Mouse (Mus musculus): ENCODE measurements around the gene Zswim3. TPM values are rescaled to one million over a fixed set of nuclear protein-coding genes. Genes with fewer than 3 reads are reported as not detected.

The Zswim3 gene
- total and polyA plus RNA-seq, 2 experiments, result 0.82 to 0.83 TPM

DNA sequence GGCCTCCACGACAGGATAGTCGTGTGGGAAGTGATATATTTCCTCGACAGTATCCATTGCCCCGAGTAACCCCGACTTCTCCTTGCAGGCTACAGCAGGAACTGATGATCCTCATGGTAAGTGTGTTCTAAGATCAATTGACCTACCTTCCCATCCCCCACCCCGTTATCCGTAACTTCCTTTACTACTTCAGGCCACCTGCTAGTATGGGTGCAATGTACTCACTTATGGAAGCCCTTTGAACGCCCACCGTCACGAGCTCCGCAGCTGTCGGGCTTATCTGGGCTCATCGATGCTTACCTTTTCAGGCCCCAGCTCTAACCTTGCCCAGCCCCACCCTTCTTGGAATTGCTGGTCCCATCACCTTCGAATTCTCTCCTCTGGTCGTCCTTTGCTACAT lies 34.6 kb upstream of the Zswim3 start:
- Histone ChIP-seq H3K4me3 (ENCODE audit: insufficient read depth, low read depth, low read length) (peak overlapping the region; percentile 63; the same call in 1 of the 2 replicates), H3K9ac (ENCODE audit: low read depth, low read length) (no peak overlapping the region), H3K79me2 (ENCODE audit: control insufficient read depth, insufficient read depth, low read length) (no peaks in the 10 kb centered on the region), H3K27ac (replicated peaks; ENCODE audit: insufficient read depth, low read depth, low read length) (no peak overlapping the region), H3K27me3 (ENCODE audit: control insufficient read depth, insufficient read depth, low read length) (no peaks in the 10 kb centered on the region), H3K4me1 (ENCODE audit: control insufficient read depth, insufficient read depth, low read length) (no peaks in the 10 kb centered on the region), H3K36me3 (ENCODE audit: control insufficient read depth, insufficient read depth, low read length) (peaks cover 3% of the 10 kb centered on the region; the same call in 1 of the 2 replicates)
- TF ChIP-seq CTCF (IDR thresholded peaks at IDR 0.05; ENCODE audit: low read depth, low read length) (no peak), POLR2A (IDR thresholded peaks at IDR 0.05; ENCODE audit: extremely low read depth, insufficient read depth, low read length) (no peak)
- DNase-seq (ENCODE audit: extremely low read depth, low read depth, low spot score), result no peak
- 2% methylated on average over 15 of the region's 15 CpGs for WGBS

GRCm38 (mm10) chr2:164771123-164771522 lies 33.8 kb upstream of the Zswim3 start:
- no peak for DNase-seq (ENCODE audit: extremely low read depth, low read depth, low spot score)
- TF ChIP-seq CTCF (IDR thresholded peaks at IDR 0.05; ENCODE audit: low read depth, low read length), result no peak
- TF ChIP-seq POLR2A (IDR thresholded peaks at IDR 0.05; ENCODE audit: extremely low read depth, insufficient read depth, low read length), result no peak
- no peaks in the 10 kb centered on the region for H3K4me1 ChIP-seq (ENCODE audit: control insufficient read depth, insufficient read depth, low read length)
- no peaks in the 10 kb centered on the region for H3K79me2 ChIP-seq (ENCODE audit: control insufficient read depth, insufficient read depth, low read length)
- no peak overlapping the region for H3K27ac ChIP-seq (replicated peaks; ENCODE audit: insufficient read depth, low read depth, low read length)
- 77% methylated on average over 8 of the region's 8 CpGs for WGBS
- H3K4me3 ChIP-seq (ENCODE audit: insufficient read depth, low read depth, low read length), result no peak overlapping the region
- H3K9ac ChIP-seq (ENCODE audit: low read depth, low read length), result no peak overlapping the region
- H3K36me3 ChIP-seq (ENCODE audit: control insufficient read depth, insufficient read depth, low read length), result no peaks in the 10 kb centered on the region
- H3K27me3 ChIP-seq (ENCODE audit: control insufficient read depth, insufficient read depth, low read length), result no peaks in the 10 kb centered on the region

DNA sequence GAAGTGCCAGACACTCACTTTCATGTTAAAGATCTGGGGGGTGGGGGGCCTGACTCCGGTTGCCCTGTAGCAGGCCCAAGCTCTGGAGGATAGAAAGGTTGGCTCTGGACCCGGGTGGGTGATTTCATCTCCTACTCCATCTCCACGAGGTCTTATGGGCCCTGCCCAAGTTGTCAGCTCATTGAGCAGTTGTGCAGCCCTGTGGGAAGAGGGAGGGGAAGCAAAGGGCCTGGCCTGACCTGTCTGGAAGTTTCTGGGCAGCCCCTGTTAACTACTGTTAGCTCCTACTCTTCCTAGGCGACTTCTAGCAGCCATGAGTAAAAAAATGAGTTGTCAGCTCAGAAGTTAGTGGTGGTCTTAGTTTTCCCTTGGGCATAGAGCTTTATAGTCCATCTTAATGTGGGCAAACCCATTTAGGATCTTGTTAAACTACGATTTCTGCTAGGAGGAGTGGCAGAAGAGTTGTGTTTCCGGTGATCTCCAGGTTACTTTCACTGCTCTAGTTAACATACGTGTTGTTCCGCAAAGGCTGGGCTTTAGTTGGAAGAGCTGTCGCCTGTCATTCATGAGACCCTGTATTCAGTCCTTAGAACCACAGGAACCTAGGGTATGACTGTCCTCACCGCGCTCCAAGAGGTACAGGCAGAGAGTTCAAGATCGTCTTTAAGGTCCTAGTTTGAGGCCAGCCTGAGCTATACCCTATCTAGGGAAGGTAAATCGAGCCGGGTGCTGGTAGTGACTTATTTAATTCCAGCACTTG lies 31.5 kb upstream of the Zswim3 start:
- H3K27ac ChIP-seq (replicated peaks; ENCODE audit: insufficient read depth, low read depth, low read length), result no peak overlapping the region
- H3K9ac ChIP-seq (ENCODE audit: low read depth, low read length), result no peak overlapping the region
- TF ChIP-seq POLR2A (IDR thresholded peaks at IDR 0.05; ENCODE audit: extremely low read depth, insufficient read depth, low read length), result no peak
- TF ChIP-seq CTCF (IDR thresholded peaks at IDR 0.05; ENCODE audit: low read depth, low read length), result no peak
- no peaks in the 10 kb centered on the region for H3K36me3 ChIP-seq (ENCODE audit: control insufficient read depth, insufficient read depth, low read length)
- DNase-seq (ENCODE audit: extremely low read depth, low read depth, low spot score), result no peak
- H3K4me3 ChIP-seq (ENCODE audit: insufficient read depth, low read depth, low read length), result no peak overlapping the region
- H3K27me3 ChIP-seq (ENCODE audit: control insufficient read depth, insufficient read depth, low read length), result no peaks in the 10 kb centered on the region
- WGBS, result 90% methylated on average over 14 of the region's 14 CpGs
- H3K79me2 ChIP-seq (ENCODE audit: control insufficient read depth, insufficient read depth, low read length), result no peaks in the 10 kb centered on the region
- H3K4me1 ChIP-seq (ENCODE audit: control insufficient read depth, insufficient read depth, low read length), result no peaks in the 10 kb centered on the region

DNA sequence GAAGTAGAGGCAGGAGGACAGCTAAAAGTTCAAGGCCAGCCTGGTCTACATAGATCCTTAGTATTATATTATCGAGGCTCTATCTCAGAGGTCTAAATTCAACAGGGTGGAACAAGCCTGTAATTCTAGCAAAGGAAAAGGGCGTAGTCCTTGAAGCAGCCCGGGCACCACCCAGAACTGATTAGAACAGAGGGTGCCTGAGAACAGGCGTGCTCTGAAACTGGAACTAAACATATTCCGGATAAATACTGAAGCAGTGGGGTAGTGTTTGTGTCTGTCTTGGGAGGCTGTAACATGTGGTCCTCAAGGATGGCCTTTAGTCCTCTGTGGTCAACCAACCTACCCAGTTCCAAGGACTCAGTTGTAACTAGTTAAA lies 30.9 kb upstream of the Zswim3 start:
- no peaks in the 10 kb centered on the region for H3K79me2 ChIP-seq (ENCODE audit: control insufficient read depth, insufficient read depth, low read length)
- H3K36me3 ChIP-seq (ENCODE audit: control insufficient read depth, insufficient read depth, low read length), result no peaks in the 10 kb centered on the region
- no peak for DNase-seq (ENCODE audit: extremely low read depth, low read depth, low spot score)
- TF ChIP-seq POLR2A (IDR thresholded peaks at IDR 0.05; ENCODE audit: extremely low read depth, insufficient read depth, low read length) (no peak), CTCF (IDR thresholded peaks at IDR 0.05; ENCODE audit: low read depth, low read length) (no peak)
- H3K9ac ChIP-seq (ENCODE audit: low read depth, low read length), result no peak overlapping the region
- H3K4me1 ChIP-seq (ENCODE audit: control insufficient read depth, insufficient read depth, low read length), result no peaks in the 10 kb centered on the region
- H3K27ac ChIP-seq (replicated peaks; ENCODE audit: insufficient read depth, low read depth, low read length), result no peak overlapping the region
- H3K27me3 ChIP-seq (ENCODE audit: control insufficient read depth, insufficient read depth, low read length), result no peaks in the 10 kb centered on the region
- WGBS, result 76% methylated on average over 5 of the region's 5 CpGs
- H3K4me3 ChIP-seq (ENCODE audit: insufficient read depth, low read depth, low read length), result no peak overlapping the region

DNA sequence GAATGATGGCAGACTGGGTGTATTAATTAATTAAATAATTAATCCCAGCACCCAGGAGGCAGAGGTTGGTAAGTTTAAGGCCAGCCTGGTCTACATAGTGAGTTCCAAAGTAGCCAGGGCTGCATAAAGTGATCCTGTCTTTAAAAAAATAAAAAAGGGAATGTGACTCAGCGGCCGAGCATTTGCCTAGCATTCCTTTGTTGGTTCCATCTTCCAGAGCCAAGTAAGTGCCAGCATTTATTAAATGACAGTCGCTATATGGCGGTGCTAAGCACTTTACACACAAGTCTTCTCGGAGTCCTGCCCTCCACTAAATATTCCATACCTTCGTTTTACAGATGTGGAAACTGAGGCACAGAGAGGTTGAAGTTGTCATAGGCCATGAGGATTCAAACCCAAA lies 28.8 kb upstream of the Zswim3 start:
- no peak overlapping the region for H3K9ac ChIP-seq (ENCODE audit: low read depth, low read length)
- H3K27ac ChIP-seq (replicated peaks; ENCODE audit: insufficient read depth, low read depth, low read length), result no peak overlapping the region
- no peaks in the 10 kb centered on the region for H3K79me2 ChIP-seq (ENCODE audit: control insufficient read depth, insufficient read depth, low read length)
- no peaks in the 10 kb centered on the region for H3K4me1 ChIP-seq (ENCODE audit: control insufficient read depth, insufficient read depth, low read length)
- H3K36me3 ChIP-seq (ENCODE audit: control insufficient read depth, insufficient read depth, low read length), result no peaks in the 10 kb centered on the region
- no peak for DNase-seq (ENCODE audit: extremely low read depth, low read depth, low spot score)
- H3K4me3 ChIP-seq (ENCODE audit: insufficient read depth, low read depth, low read length), result no peak overlapping the region
- 91% methylated on average over 6 of the region's 6 CpGs for WGBS
- H3K27me3 ChIP-seq (ENCODE audit: control insufficient read depth, insufficient read depth, low read length), result no peaks in the 10 kb centered on the region
- TF ChIP-seq CTCF (IDR thresholded peaks at IDR 0.05; ENCODE audit: low read depth, low read length) (no peak), POLR2A (IDR thresholded peaks at IDR 0.05; ENCODE audit: extremely low read depth, insufficient read depth, low read length) (no peak)

- H3K4me3 ChIP-seq (ENCODE audit: insufficient read depth, low read depth, low read length), result no peak overlapping the region
- H3K9ac ChIP-seq (ENCODE audit: low read depth, low read length), result no peak overlapping the region
- H3K27me3 ChIP-seq (ENCODE audit: control insufficient read depth, insufficient read depth, low read length), result no peaks in the 10 kb centered on the region
- no peaks in the 10 kb centered on the region for H3K79me2 ChIP-seq (ENCODE audit: control insufficient read depth, insufficient read depth, low read length)
- H3K36me3 ChIP-seq (ENCODE audit: control insufficient read depth, insufficient read depth, low read length), result no peaks in the 10 kb centered on the region
- H3K27ac ChIP-seq (replicated peaks; ENCODE audit: insufficient read depth, low read depth, low read length), result no peak overlapping the region
- 69% methylated on average over 17 of the region's 17 CpGs for WGBS
- DNase-seq (ENCODE audit: extremely low read depth, low read depth, low spot score), result no peak
- TF ChIP-seq CTCF (IDR thresholded peaks at IDR 0.05; ENCODE audit: low read depth, low read length), result no peak
- no peak for TF ChIP-seq POLR2A (IDR thresholded peaks at IDR 0.05; ENCODE audit: extremely low read depth, insufficient read depth, low read length)
- H3K4me1 ChIP-seq (ENCODE audit: control insufficient read depth, insufficient read depth, low read length), result no peaks in the 10 kb centered on the region
Measured at GRCm38 (mm10) chr2:164776801-164777200, 28.1 kb upstream of the Zswim3 start.

Data from liver, adult 2 months (tissue).